Mouse (Mus musculus): ENCODE results near the gene Gm20388.

DNA sequence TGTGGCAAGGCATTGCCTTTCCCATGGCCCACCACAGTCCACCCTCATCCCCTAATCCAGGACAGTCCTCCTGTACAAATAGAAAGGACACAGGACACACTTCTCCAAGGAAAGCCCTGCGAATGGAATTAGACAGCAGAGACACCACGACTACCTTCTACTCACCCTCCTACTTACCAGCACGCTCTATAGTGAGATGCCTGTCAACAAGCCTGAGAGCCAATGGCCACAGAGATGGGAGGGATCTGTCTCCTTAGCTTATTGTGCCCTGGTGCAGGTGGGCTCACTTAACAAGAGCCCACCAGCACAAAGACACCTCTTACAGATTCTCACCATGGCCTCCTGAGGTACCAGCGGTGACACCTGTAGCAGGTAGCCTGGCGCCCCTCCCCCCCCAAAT is 4482.4 kb downstream of the Gm20388 start:
- no peak for TF ChIP-seq CTCF (IDR thresholded peaks at IDR 0.05; ENCODE audit: extremely low read depth, insufficient read depth, low read length)
- no peak for TF ChIP-seq POLR2A (IDR thresholded peaks at IDR 0.05; ENCODE audit: extremely low read depth, insufficient read depth, low read length)

All from cortical plate, adult 2 months (tissue).